Mouse (Mus musculus): Measurements from ENCODE around the gene Ace.

- TF ChIP-seq CTCF (IDR thresholded peaks at IDR 0.05; ENCODE audit: extremely low read depth, insufficient read length, insufficient replicate concordance, low read depth, low read length) (no peak), POLR2A (IDR thresholded peaks at IDR 0.05; ENCODE audit: low read depth, low read length) (no peak)
These were observed 19.7 kb downstream of the Ace start for GRCm38 (mm10) chr11:105987446-105987845.
